Mouse (Mus musculus) 3134 (cell line): Measurements from ENCODE around the gene Tnik.

Source experiments
- DNase-seq: peaks from one replicate; pipeline ENCODE4 v3.0.0-alpha.2; 2011; ENCODE audit warnings: low spot score; ENCODE audit not compliant: insufficient read length; ENCODE audit errors: extremely low read depth

The Tnik gene

DNA sequence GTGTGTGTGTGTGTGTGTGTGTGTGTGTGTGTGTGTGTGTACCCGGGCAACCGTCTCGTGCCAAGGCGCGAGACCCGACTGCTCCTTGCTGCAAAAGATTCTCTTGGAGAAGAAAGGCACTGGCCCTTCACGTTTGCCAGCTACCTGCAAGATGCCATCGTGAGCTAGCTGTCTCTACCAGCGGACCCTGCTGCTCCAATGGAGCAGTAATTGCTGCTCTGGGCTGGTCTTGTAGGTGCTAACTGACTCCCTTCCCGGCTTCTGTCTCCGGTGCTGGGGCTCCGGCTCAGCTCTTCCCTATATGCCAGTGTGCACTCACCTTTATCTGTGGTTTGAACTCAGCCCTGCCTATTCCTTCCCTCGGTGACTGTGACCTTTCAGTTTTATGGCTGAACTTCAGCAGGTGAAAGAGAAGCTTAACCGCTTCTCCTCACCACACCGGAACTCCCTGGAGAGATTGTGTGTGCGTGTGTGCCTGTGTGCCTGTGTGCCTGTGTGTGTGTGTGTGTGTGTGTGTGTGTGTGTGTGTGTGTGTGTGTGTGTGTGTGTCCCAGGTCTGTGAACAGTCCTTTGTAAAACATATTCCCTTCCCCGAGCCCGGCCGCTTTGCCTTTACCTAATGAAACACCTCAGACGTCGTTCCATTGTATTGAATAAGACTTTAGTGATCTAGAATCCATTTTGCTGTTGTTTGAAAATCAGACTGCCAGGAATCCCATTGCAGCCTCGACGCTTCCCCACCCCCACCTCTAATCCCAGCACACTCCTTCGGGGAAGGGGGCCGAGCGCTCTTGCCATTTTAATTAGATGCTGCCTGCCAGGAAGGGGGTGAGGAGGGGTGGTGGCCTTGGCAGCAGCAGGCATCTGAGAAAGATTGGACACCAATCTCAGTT is 1.2 kb downstream of the Tnik start:
- no peak for DNase-seq

DNA sequence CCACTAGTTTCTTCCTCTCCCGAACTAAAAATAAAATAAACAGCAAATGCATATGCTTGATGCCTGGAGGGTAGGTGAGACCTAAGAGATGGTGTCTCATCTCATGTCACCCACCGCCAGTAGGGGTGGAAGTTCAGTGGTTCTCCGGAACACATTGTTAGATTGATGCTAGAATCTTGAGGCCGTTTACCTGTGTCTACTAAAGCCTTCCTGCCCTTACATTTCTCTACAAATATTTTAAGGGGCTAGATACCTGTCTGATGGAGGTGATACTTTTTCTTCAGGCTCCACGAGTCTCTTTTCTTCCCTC is 1.8 kb downstream of the Tnik start:
- DNase-seq: no peak

DNA sequence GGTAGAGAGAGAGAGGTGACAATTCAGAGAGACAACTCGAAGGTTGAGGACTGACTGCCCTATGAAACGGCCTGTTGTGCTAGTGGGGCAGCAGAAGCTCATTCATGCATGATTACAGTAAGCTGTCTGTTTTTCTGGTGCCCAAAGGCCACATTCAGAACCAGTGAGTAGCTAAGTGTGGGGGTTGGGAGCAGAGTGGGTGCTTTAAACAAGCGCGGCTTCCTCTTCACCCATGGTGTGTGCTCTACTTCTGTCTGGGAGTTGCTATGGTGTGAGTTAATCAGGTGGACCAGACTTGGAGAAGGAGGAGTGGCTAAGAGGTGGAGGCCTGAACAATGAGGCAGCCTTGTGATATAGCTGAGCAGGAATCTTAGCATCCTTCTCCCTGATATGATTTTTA is 2.2 kb downstream of the Tnik start:
- DNase-seq: no peak

DNA sequence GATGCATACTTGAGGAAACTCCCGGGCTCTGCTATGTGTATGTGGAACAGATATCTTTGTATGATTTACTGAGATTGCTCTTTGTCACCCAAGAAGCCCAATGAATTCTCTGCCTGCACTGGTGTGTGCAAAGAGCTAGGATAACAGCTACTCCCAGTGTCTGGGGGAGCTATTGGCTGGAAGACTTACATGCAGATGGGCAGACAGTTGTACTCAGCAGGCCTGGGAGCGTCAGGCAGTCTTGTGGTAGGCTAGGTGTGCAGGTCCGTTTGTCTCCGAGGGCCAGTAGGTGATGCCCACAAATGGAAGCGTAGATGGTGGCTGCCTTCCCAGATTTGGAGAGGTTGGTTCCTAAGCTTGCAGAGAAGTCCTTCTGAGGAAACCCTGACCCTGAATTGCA is 2.6 kb downstream of the Tnik start:
- DNase-seq: no peak

DNA sequence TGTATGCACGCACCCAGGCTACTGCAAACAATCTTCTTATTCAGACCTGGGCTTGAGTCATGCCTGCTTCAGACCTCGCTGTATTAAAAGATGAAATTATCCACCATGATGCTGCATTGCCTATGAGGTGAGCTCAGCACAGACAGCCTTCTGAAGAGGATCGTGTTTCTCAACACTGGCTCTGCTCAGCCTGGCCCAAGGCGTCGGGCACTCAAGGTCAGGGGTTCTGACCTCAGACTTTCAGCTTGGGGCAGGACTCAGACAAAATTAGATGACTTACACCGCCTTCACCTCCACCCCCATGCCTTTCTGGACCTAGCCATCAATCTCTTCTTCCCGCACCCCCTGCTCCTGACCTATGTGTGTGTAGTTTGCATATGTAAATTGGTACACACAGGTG is 4.2 kb downstream of the Tnik start:
- DNase-seq: no peak

DNA sequence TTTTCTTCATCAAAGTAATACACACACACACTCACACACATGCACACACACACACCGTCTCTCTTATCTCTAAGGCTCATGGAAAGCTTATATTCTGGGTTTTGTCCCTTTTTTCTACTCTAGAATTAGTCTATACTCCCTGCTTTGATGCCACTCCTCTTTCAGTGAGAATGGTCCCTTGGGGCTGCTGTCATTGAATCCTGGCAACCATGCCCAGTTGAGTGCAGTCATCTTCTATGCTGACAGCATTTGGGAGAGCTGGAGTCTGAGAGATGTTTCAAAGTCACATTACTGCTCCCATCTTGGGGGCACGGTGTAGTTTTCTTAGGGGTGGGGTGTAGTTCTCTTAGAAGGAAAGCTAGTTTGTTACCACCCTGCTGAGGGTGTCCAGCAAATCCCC is 6.7 kb downstream of the Tnik start:
- no peak for DNase-seq

DNA sequence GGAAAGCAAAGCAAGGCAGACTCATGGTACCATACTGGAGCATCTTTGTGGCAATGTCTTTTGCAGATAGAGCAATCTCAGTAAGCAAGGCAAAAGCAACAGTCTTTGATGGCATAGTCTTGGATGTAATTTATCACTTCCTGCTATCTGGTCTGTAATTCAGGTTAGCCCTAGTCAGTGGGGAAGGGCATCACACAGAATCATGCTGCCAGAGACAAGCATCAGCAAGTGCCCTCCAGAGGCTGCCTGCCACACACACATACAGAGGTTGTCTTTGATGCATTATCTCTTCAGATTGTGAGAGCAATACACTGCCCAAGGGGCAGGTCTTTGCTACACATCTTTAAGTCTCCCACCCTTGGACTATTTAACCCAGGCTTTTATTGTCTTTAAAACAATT is 8.9 kb downstream of the Tnik start:
- DNase-seq: no peak

DNA sequence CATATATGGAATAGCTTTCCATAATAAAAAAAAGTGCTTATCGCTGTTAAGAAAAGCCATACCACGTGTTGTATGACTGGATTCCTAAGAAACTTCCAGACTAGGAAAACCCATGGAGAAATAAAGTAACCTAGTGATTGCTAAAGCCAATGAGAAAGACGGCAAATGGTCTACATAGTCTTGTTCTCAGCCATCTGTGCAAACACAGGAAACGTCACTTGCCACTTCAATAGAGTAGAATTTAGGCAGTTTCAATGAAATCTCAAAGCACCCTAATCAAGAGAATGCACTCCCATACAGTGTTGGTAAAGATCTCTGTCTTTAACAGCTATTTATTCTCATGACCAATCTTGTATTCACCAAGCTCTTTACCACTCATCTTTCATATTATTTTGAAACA is 11.7 kb downstream of the Tnik start:
- DNase-seq: no peak

DNA sequence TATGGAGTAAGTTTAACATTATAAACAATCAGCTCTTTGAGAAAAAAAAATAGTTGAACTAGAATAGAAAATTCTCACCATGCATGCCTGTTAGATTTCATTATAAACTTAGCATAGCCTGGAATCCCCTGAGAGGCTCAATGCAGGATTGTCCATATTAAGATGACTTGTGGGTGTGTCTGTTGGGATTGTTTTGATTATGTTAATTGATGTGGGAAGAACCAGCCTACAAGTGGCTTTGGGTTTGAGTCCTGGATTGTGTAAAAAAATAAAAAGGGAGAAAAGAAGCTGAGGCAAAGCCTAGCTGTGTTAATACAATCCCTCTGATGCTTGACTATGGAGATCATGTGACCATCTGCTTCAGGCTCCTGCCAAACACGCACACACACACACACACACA is 26.7 kb downstream of the Tnik start:
- no peak for DNase-seq

DNA sequence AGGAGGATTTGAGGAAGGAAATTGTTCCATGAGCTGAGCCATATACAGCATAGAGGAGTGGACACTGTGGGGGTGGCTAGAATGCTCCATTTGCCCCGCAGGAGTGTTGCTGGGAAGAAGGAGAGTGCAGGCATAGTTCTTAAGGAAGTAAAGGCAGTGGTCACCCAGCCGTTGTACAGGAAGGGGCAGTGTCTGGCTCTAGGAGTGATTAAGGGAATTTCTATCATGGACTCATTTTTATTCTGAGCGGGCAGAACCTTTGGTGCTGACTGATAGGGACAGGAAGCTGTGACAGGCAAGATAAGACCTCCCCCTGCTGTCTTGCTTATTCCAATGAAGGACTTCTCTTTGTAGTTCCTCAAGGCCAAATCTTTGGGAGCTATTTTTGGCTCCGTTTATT is 38.4 kb downstream of the Tnik start:
- DNase-seq: no peak

DNA sequence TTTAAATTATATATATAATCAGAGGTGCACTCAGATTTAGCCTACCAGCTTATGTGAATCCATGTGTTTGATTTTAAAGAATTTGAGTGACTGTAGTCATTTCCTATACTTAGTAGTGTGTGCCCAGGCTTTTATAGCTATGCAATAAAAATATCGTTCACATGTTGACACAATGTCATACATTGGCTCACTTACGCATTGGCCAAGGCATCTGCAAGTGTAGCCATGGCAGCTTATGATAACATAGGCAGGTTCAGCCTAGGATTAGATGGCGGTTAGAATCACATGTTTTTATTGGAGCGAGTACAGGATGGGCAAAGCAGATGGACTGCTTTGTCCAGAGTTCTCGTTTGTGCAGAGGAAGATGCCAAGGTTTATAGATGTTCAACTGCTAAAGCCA is 40.9 kb downstream of the Tnik start:
- DNase-seq: no peak

DNA sequence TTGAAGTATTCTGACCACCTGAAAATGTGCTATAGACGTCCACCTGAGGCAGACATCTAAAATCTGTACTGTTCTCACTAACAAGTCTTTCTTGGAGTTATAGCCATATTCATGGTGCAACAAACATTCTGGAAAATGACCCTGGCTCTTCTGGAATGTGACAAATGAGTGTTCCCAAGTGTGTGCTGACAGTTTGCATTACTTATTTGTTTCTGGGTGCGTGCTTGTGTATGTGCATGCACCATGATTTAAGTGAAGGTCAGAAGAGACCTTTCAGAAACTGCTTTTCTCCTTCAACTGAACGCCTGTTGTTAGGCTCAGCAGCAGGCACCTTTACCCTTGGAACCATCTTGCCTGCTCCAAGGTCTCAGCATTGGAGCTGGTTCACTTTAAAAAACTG is 43.8 kb downstream of the Tnik start:
- no peak for DNase-seq

DNA sequence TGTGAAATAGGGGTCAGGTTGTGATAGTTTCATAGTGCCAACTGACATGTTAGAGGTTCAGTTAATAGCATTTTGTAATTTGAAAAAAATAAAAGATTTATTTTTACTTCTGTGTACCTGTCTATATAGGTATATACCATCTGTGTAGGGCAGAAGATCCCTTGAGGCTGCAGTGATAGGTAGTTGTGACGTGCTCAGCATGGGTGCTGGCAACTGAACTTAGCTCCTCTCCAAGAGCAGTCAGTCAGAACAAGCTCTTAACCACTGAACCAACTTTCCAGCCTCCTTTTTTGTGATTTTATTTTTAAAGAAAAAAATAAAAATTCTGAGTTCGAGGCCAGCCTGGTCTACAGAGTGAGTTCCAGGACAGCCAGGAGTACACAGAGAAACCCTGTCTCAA is 51.4 kb downstream of the Tnik start:
- DNase-seq: no peak

DNA sequence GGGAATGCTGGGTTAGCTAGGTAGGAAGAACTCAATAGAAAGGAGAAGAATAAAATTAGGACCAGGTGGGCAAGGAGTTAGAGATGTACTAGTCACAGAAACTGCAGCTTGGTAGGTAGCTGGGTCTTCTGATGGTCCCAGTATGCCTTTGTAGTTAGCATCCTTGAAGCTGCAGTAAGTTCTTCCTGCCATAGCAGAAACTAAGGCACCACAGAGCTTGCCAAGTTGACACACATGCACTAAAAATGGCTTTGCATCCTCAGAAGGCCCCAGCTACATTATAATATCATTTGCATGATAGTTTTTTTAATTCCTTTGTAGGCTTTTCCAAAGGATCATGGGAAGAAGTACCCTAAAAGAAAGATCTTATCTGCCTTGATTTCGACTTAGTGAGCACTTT is 54.3 kb downstream of the Tnik start:
- no peak for DNase-seq

DNA sequence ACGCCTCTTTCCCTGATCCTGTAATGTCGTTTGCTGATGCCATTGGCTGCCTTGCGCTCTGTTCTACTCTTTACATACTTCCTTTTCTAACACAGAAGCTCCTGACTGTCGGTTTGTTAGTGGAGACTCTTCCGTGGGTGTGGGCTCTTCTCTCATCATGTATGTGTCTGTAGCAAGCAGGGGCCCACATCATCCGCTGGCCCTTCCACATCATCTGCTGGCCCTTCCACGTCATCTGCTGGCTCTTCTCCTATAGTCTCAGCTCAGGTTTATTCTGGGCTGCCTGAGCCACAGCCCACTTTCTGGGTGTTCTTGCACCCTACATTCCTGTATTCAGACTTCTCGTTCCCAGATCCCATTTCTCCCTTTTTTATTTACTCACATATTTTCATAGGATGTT is 58.6 kb downstream of the Tnik start:
- DNase-seq: no peak

DNA sequence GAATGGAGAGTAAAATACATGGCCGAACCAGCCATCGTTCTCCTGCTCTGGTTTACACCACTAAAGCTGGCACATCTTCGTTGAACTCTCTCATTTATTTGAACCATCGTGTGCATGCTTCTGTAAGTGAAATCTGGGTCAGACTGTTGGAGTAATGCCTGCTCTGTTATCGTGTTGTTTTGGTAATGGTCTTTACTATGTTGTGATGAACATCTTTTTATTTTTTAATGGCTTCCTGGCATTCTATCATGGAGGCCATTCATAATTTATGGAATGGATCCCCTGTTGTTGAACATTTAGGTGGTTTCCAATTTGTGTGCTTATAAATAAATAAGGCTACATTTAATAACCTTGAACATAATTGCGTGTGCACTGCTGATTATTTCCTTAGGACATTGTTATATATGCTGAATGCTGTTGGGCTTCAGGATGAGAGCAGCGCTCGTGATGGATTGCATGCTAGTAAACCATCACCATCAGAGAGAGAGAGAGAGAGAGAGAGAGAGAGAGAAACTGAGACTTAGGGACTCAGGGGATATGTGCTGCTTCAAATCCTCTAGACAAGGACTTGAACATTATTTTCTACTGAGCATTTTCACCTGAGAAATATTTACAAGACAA is 62.7 kb downstream of the Tnik start:
- DNase-seq: no peak

DNA sequence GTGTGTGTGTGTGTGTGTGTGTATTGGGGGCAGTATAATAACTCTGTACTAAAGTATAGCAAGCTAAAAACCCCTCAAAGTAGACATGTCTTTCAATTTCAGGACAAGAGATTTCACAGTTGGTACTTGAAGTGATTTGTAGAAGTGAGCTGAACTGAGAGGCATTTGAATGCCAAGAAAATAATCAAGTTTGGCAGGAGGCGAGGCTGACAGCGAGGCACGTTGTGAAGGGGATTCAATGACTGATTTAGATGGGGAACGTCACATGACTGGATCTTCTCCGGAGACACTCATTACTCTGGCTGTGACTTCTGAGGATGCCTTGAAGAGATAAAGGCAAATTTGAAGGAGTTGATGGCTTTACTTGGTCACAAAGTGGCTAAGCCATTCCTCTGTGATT is 69.3 kb downstream of the Tnik start:
- no peak for DNase-seq

DNA sequence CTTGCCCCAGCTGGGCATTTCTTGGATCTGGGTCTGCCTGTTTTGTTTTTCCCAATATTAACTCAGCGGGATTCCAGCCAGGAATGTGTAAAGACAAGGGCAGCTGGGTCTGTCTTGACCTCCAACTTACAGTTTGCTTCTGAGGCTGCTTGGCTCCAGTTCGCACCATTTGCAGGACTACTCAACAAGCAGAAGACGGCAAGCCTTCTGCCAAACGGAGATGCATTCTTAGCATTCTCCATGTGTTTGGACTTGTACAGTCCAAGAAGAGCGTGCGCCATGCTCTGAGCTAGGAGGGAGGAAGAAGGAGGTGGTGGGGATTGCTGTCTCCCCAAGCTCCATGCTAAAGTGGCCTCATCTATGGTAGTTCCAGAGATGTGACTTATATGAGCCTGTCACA is 70.9 kb downstream of the Tnik start:
- no peak for DNase-seq

DNA sequence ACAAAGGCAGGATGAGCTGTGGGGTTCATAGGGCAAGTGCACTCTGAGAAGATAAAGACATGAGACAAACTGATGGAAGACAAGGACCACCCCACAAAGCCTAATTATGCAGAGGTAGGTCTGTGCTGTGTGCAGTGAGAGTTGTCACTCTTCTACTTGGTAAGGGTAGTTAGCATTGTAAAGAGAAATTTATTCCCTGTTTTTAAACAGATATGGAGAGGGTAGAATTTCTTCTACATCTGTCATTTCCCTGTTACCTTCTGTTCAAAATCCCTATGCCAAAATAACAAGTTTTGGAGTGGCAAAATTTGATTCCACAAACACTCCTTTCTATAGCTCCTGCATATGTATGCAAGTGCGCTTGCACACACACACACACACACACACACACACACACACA is 71.5 kb downstream of the Tnik start:
- no peak for DNase-seq

DNA sequence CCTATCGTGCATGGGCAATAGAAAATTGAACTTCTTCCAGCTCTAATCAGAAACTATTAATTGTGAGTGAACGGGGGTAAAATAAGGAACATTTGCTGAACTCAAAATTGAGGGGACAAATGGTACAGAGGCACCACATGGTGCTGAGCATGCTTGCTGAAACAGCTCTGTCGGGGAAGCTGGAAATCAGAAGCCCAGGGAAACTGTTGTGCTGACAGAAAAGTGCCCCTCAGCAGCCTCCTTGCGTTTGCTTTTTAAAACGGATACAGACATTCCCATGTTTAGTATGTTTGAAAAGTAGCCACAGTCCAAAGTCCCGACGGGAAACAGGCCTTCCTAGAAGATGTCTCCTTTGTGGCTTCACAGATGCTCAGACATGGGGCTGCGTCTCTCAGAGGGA is 77.1 kb downstream of the Tnik start:
- no peak for DNase-seq

DNA sequence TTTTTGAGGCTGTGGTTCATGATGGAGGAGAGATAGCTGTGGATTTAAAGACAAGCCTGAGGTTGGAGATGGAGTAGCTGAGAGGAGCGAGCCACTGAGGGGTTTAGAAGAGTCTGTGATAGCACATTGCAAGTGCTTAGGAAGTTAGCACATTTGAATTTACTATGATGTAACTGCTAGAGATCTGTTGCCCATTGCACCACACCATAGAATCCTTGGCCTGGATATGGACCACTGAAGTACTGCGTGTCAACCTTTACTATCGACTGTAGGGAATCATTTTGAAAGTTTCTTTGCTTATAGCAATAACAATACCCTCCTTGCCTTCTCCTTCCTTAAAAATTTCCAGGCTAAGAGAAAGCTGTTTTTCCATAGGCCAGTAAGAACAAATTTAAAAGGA is 80.2 kb downstream of the Tnik start:
- no peak for DNase-seq

DNA sequence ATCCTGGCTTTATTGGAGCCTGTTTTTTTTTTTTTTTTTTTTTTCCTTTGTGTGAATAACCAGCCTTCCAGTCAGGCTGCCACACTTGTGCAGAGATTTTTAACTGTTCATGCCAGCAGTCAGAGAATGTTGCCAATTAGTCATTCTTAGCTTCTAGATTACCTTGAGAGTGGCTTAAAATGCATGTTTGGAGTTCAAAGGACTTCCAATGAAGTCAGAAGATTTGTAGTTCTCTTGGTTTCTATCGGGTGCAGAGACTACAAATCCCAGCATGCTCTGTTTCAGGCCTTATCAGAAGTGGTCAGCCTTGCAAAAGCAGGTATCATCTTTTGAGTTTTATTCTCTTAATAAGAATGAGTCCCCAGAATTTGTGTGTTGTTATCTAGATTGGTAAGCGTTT is 80.6 kb downstream of the Tnik start:
- DNase-seq: no peak

DNA sequence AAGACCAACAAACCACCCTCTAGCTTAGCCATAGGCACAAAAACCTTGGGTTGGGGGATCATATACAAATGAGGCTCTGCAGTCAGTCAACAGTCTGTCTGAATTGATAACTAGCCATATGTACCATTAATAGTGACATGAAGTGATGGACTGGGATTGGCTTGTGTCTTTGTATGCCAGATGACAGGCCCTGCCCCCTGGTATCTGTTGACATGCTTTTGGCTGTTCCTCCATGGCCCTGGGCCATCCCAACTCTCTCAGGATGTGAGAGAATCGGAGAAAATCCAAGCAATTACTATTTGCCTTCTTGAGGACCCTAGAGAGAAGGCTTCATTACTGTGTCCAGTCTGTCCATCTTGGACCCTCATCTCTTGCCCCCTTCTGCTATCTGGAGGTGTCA is 82.4 kb downstream of the Tnik start:
- DNase-seq: no peak
